Mouse (Mus musculus): ENCODE results near the gene Relt.

- no peak for TF ChIP-seq CTCF (IDR thresholded peaks at IDR 0.05; ENCODE audit: extremely low read depth, insufficient read depth, low read length)
- no peak for TF ChIP-seq POLR2A (IDR thresholded peaks at IDR 0.05; ENCODE audit: extremely low read depth, insufficient read depth, low read length)
Measured at GRCm38 (mm10) chr7:100881950-100882349, 18.7 kb upstream of the Relt start.

All from cortical plate, adult 2 months (tissue).